9 mouse cellular contexts compared by ENCODE assay signal in the genomic region with DNA sequence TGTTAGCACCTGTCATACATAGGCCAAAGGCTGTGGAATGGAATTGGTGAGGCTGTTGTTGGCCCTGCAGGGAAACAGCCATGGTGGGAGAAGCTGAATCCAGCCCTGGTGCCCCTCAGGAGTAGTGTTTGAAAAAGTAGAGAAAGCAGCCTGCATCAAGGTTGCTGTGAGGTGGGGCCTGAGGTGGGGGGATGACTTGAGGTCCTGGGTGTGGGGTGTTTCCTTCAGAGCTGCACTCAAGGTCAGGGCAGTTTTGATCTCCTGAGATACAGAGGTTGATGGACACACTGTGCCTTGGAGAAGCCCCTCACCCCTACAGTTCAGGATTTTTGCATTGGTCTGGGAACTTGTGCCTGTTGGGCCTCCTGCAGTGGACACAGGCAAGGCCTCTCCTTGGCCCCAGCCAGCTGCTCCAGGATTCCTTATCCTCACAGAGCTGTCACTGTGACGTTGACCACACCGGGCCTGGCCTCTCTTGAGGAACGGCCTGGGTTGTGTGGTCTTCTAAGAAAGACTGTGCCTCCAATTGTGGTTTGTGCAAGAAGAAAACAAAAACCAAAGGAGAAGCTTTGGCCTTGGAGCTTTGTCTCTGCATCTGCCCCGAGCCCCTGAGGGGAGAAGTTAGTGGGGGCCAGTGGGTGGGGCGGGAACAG. TPM values are rescaled to one million over a fixed set of nuclear protein-coding genes. Genes with fewer than 3 reads are reported as not detected.
DNase-seq lines count a peak whose midpoint lies in the region; ATAC-seq lines count a peak whose summit lies in the region.
"Had no signal": no experiment of that assay in that cellular context is flagged by ENCODE, and none has a peak within 500 bp of the region (broad histone marks: within the 10 kb centered on the region; RNA-seq: fewer than 3 reads in every experiment).

No protein-coding gene starts in this region.

- H3K9me3 ChIP-seq in hindbrain, embryonic 16.5 days (ENCODE audit: control insufficient read depth, low read length) = no peaks in the 10 kb centered on the region
- no peaks in the 10 kb centered on the region for H3K9me3 ChIP-seq in hindbrain, embryonic 14.5 days (ENCODE audit: control insufficient read depth, low read length)
- H3K9me3 ChIP-seq in intestine, embryonic 16.5 days (ENCODE audit: control insufficient read depth, low read length) = no peaks in the 10 kb centered on the region

- H3K4me3 ChIP-seq in hindbrain, embryonic 16.5 days (ENCODE audit: low read length) = no peak overlapping the region
- no peak overlapping the region for H3K4me3 ChIP-seq in hindbrain, embryonic 14.5 days (replicated peaks; ENCODE audit: low read length)
- H3K4me3 ChIP-seq in intestine, embryonic 16.5 days (ENCODE audit: low read length) = no peak overlapping the region

- no peak for ATAC-seq in hindbrain, embryonic 16.5 days
- ATAC-seq in hindbrain, embryonic 14.5 days (ENCODE audit: low FRiP score) = no peak
- ATAC-seq in intestine, embryonic 16.5 days = no peak

- DNase-seq in hindbrain, embryonic 14.5 days (ENCODE audit: low spot score) = no peak
- DNase-seq in 416B (ENCODE audit: low read depth) = peak; percentile 68
- peak; percentile 55 for DNase-seq in ES-CJ7 (ENCODE audit: low read depth, low spot score)
- no peak for DNase-seq in frontal cortex, postnatal 25 days (ENCODE audit: low spot score in 2 of 2)
- no peak for DNase-seq in spleen, postnatal 4 days (ENCODE audit: low spot score in 2 of 2)
- DNase-seq: lung, postnatal 14 days; spleen, adult 18-20 months had no signal

- H3K4me1 ChIP-seq in hindbrain, embryonic 16.5 days (ENCODE audit: control insufficient read depth, insufficient read depth, low read depth, low read length) = peaks cover 56% of the 10 kb centered on the region
- peaks cover 47% of the 10 kb centered on the region for H3K4me1 ChIP-seq in hindbrain, embryonic 14.5 days (replicated peaks; ENCODE audit: control insufficient read depth, insufficient read depth, low read length)
- peaks cover 69% of the 10 kb centered on the region for H3K4me1 ChIP-seq in intestine, embryonic 16.5 days (ENCODE audit: control insufficient read depth, insufficient read depth, low read length)

- WGBS in hindbrain, embryonic 16.5 days = 55% methylated on average over 5 of the region's 5 CpGs
- 67% methylated on average over 5 of the region's 5 CpGs for WGBS in hindbrain, embryonic 14.5 days
- 39% methylated on average over 5 of the region's 5 CpGs for WGBS in intestine, embryonic 16.5 days

- peak overlapping the region; percentile 21; the same call in 1 of the 2 replicates for H3K9ac ChIP-seq in hindbrain, embryonic 16.5 days (ENCODE audit: low read depth, low read length)
- no peak overlapping the region for H3K9ac ChIP-seq in hindbrain, embryonic 14.5 days
- H3K9ac ChIP-seq in intestine, embryonic 16.5 days (ENCODE audit: low read depth, low read length) = peak overlapping the region; percentile 43; the same call in 1 of the 2 replicates

- H3K27me3 ChIP-seq in hindbrain, embryonic 16.5 days (replicated peaks; ENCODE audit: control insufficient read depth, insufficient read depth, low read length) = no peaks in the 10 kb centered on the region
- H3K27me3 ChIP-seq in hindbrain, embryonic 14.5 days (ENCODE audit: control insufficient read depth, insufficient read depth, low read length) = no peaks in the 10 kb centered on the region
- no peaks in the 10 kb centered on the region for H3K27me3 ChIP-seq in intestine, embryonic 16.5 days (replicated peaks; ENCODE audit: control insufficient read depth, insufficient read depth, low read length)

- H3K36me3 ChIP-seq in hindbrain, embryonic 16.5 days (ENCODE audit: control insufficient read depth, insufficient read depth, low read length) = peaks cover 6% of the 10 kb centered on the region
- H3K36me3 ChIP-seq in hindbrain, embryonic 14.5 days (replicated peaks; ENCODE audit: control insufficient read depth, insufficient read depth) = peaks cover 19% of the 10 kb centered on the region
- peaks cover 10% of the 10 kb centered on the region; the same call in 1 of the 2 replicates for H3K36me3 ChIP-seq in intestine, embryonic 16.5 days (ENCODE audit: control insufficient read depth, insufficient read depth, low read length)

- no peak overlapping the region for H3K4me2 ChIP-seq in hindbrain, embryonic 16.5 days (ENCODE audit: low read length)
- no peak overlapping the region for H3K4me2 ChIP-seq in hindbrain, embryonic 14.5 days (replicated peaks)
- no peak overlapping the region for H3K4me2 ChIP-seq in intestine, embryonic 16.5 days (ENCODE audit: low read depth, low read length)

- H3K27ac ChIP-seq in hindbrain, embryonic 16.5 days (ENCODE audit: low read depth, low read length) = no peak overlapping the region
- H3K27ac ChIP-seq in hindbrain, embryonic 14.5 days = no peak overlapping the region
- H3K27ac ChIP-seq in intestine, embryonic 16.5 days (ENCODE audit: low read length) = peak overlapping the region; percentile 23

RNA-seq across cellular contexts. Expression of a gene that starts 10.1 kb away (rescaled TPM):
- 13.7 and 18.1 TPM in 2 replicates for polyA plus RNA-seq in hindbrain, embryonic 16.5 days (2015; fragmentation: Nextera tagmentation; extraction: Ambion mirVana)
- 22.9 and 25.0 TPM in 2 replicates for polyA plus RNA-seq in hindbrain, embryonic 14.5 days (2014; fragmentation: Nextera tagmentation; extraction: Ambion mirVana)
- polyA plus RNA-seq in intestine, embryonic 16.5 days (2015; fragmentation: Nextera tagmentation; extraction: Ambion mirVana) = 41.2 and 44.0 TPM in 2 replicates

RNA-seq across cellular contexts. Expression of a gene that starts 11.9 kb away (rescaled TPM):
- polyA plus RNA-seq in hindbrain, embryonic 16.5 days (2015; fragmentation: Nextera tagmentation; extraction: Ambion mirVana) = 3.7 and 7.0 TPM in 2 replicates
- 0.60 and 2.5 TPM in 2 replicates for polyA plus RNA-seq in hindbrain, embryonic 14.5 days (2014; fragmentation: Nextera tagmentation; extraction: Ambion mirVana)
- 0.21 and 0.28 TPM in 2 replicates for polyA plus RNA-seq in intestine, embryonic 16.5 days (2015; fragmentation: Nextera tagmentation; extraction: Ambion mirVana)

RNA-seq across cellular contexts. Expression of a gene that starts 42.0 kb away (rescaled TPM):
- polyA plus RNA-seq in hindbrain, embryonic 16.5 days (2015; fragmentation: Nextera tagmentation; extraction: Ambion mirVana) = 63.7 and 67.7 TPM in 2 replicates
- 59.1 and 65.0 TPM in 2 replicates for polyA plus RNA-seq in hindbrain, embryonic 14.5 days (2014; fragmentation: Nextera tagmentation; extraction: Ambion mirVana)
- 85.7 and 100 TPM in 2 replicates for polyA plus RNA-seq in intestine, embryonic 16.5 days (2015; fragmentation: Nextera tagmentation; extraction: Ambion mirVana)

RNA-seq across cellular contexts. Expression of a gene that starts 52.6 kb away (rescaled TPM):
- polyA plus RNA-seq in hindbrain, embryonic 16.5 days (2015; fragmentation: Nextera tagmentation; extraction: Ambion mirVana) = 23.2 and 24.2 TPM in 2 replicates
- 19.5 and 22.1 TPM in 2 replicates for polyA plus RNA-seq in hindbrain, embryonic 14.5 days (2014; fragmentation: Nextera tagmentation; extraction: Ambion mirVana)
- 42.4 and 48.3 TPM in 2 replicates for polyA plus RNA-seq in intestine, embryonic 16.5 days (2015; fragmentation: Nextera tagmentation; extraction: Ambion mirVana)

RNA-seq across cellular contexts. Expression of a gene that starts 52.7 kb away (rescaled TPM):
- polyA plus RNA-seq in hindbrain, embryonic 16.5 days (2015; fragmentation: Nextera tagmentation; extraction: Ambion mirVana) = 0.23 and 0.31 TPM in 2 replicates
- 0.13 and 0.25 TPM in 2 replicates for polyA plus RNA-seq in hindbrain, embryonic 14.5 days (2014; fragmentation: Nextera tagmentation; extraction: Ambion mirVana)
- 0.49 and 0.61 TPM in 2 replicates for polyA plus RNA-seq in intestine, embryonic 16.5 days (2015; fragmentation: Nextera tagmentation; extraction: Ambion mirVana)

Comparison
In these comparisons a context has a peak if more than half of its experiments do, and no peak if none do; other contexts are left out.
1. DNase-seq: peak in 416B (single experiment) and ES-CJ7 (single experiment); none in hindbrain, embryonic 14.5 days (single experiment), frontal cortex, postnatal 25 days (0 of 2) and spleen, postnatal 4 days (0 of 2).